Mouse (Mus musculus) small intestine, adult 2 months (tissue): ENCODE results near the gene Scube3.

Experiments used
- CTCF ChIP-seq: fragments of 200-500 bp; IDR thresholded peaks from 2 replicates; pipeline ENCODE4 v1.5.1; 2012; ENCODE audit warnings: low read depth, mild to moderate bottlenecking, control low read depth, inconsistent platforms, low read length, moderate library complexity, mixed read lengths; ENCODE audit not compliant: insufficient replicate concordance, insufficient read length; ENCODE audit errors: extremely low read depth
- POLR2A ChIP-seq: fragments of 200-500 bp; IDR thresholded peaks from 2 replicates; pipeline ENCODE4 v1.6.1; 2012; ENCODE audit warnings: low read depth, mild to moderate bottlenecking, control low read depth, inconsistent platforms, low read length, moderate library complexity

GRCm38 (mm10) chr17:28153095-28153494 lies 11.2 kb downstream of the Scube3 start:
- TF ChIP-seq POLR2A (no peak), CTCF (no peak)
